Mouse (Mus musculus): ENCODE results near the gene Osbpl8.

The Osbpl8 gene

GRCm38 (mm10) chr10:111149761-111150160 is 14.8 kb upstream of the Osbpl8 start:
- DNase-seq (ENCODE audit: low read depth in 1 of 2, low spot score in 2 of 2), result no peak

GRCm38 (mm10) chr10:111155065-111155464 is 9.5 kb upstream of the Osbpl8 start:
- no peak for DNase-seq (ENCODE audit: low read depth in 1 of 2, low spot score in 2 of 2)

DNA sequence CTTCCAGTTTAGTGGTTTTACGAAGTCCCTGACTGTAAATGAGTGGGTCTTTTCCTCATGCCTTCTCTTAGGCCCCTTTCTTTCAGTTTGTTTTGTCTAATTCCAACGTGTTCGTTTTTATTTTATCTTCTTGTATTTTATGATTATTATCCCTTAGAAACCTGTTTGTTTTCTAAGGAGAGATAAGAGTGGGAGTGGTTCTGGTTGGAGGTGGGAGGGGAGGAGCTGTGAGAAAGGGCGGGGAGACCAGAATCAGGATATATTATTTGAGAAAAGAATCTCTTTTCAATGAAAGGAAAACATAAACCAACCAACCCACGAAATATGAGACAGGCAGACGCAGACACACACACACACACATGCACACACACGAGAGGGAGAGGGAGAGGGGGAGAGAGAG is 9.0 kb upstream of the Osbpl8 start:
- no peak for DNase-seq (ENCODE audit: low read depth in 1 of 2, low spot score in 2 of 2)

DNA sequence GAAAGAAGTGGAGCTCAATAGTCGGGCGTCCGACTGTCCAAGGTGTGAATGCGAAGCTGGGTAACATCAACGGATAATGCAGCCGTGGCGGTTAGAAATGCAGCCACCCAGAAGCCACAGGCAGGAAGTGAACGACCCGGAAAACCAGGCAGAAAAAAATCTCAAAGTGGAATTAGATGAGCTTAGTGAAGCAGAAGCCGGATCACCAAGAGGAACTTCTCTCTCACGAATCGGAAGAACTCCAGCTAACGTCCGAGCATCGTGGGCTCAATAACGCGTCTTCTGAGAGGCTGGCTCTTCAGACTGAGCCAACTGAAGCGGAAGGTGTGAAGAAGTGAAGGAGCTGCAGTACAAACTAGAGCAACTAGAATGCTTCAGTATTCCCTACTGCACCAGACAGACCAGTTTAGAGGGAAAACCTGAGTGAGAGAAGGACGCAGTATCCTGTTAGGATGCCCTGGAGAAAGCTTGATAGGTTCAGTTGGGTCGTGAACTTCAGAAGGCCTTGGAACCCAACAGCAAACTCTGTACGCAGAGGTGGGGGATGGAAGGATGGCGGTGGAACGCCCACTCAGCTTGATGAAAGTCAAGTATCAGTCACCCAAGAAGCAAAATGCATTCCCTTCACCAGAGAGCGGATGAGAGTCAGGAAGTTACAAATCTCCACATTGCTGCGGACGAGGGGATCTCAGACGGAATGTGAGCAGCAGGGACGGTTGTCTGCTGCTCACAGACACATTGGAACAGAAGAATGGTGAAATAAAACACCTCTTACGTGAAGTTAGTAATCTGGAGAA is 8.0 kb upstream of the Osbpl8 start:
- no peak for DNase-seq (ENCODE audit: low read depth in 1 of 2, low spot score in 2 of 2)

- DNase-seq (ENCODE audit: low read depth in 1 of 2, low spot score in 2 of 2), result no peak
Measured at GRCm38 (mm10) chr10:111157241-111157659, 7.3 kb upstream of the Osbpl8 start.

DNA sequence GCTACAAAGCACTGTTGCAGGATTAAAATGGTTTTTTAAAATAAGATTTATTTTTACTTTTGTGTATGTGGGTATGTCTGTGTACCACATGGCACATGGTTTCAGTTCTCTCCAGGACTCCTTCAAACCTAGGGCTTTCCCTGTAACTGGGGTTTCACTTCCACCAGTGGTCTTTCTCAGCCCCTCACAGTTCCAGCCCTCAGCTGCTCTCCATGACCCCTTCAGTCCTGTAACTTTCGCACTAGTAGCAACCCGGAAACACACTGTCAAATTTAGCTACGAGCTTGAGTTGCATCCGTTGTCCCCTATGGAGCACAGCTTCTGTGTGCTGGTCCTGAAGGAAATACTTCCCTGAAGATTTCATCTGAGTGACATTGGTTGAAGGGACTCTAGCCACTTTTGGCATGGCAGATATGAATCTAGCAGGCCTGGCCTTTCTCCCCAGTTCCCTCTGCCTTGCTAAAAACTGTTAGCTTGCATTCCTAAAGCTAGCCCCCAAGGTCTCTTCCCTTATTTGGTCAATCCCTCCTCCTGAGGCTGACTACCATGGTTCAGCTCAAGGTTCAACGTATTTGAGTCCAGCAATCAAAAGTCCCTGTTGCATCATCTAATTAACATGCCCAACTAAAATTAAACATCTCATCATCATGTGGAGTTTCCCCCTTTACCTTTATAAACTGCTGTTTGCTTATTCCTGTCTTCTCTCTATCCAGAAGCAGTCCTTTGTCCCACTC is 4.6 kb upstream of the Osbpl8 start:
- peak; percentile 25 to 30 for DNase-seq (ENCODE audit: low read depth in 1 of 2, low spot score in 2 of 2)

GRCm38 (mm10) chr10:111160540-111160939 is 4.0 kb upstream of the Osbpl8 start:
- DNase-seq (ENCODE audit: low read depth in 1 of 2, low spot score in 2 of 2), result no peak

- DNase-seq (ENCODE audit: low read depth in 1 of 2, low spot score in 2 of 2), result no peak
Measured at GRCm38 (mm10) chr10:111161373-111161772, 3.2 kb upstream of the Osbpl8 start.

GRCm38 (mm10) chr10:111163025-111163424 is 1.5 kb upstream of the Osbpl8 start:
- no peak for DNase-seq (ENCODE audit: low read depth in 1 of 2, low spot score in 2 of 2)

GRCm38 (mm10) chr10:111163601-111164240 is 831 bp upstream of the Osbpl8 start:
- DNase-seq (ENCODE audit: low read depth in 1 of 2, low spot score in 2 of 2), result no peak

DNA sequence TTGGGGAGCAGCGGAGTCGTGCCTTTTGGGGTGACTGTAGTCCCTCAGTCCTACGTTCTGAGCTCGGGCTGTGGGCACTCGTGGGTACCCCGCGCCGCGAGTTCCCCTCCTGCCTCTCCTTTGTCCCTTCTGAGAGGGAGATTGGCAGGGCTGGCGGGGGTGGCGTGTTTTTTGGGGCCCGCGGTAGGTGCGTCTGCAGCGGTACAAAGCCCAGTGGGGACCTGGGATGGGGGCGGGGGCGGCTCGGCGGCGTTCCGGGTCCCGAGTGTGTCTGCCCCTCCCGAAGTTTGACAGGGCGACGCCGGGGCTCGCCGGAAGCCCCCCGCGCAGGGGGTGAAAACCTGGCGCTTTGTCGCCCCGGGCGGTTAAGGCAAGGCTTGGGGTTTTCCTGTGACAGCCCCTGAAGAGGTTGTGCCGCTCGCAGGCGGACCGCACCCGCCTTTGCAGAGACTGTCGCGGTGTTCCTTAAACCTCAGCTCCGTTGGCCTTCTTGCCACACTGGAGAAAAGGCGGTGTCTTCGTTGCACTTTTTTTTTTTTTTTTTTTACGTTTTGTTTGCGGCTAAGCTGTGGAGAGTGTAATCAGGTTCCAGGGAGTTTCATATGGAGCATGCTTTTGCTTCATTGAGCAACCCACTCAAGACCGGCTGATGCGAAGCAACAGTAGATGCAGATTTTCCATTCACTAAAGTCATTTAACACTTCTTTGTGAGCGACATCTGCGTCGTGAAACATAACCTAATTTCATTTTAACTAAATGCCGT is 848 bp downstream of the Osbpl8 start:
- peak; percentile 54 to 71 for DNase-seq (ENCODE audit: low read depth in 1 of 2, low spot score in 2 of 2)

GRCm38 (mm10) chr10:111166057-111166841 is 1.7 kb downstream of the Osbpl8 start:
- no peak for DNase-seq (ENCODE audit: low read depth in 1 of 2, low spot score in 2 of 2)

- DNase-seq (ENCODE audit: low read depth in 1 of 2, low spot score in 2 of 2), result no peak
Measured at GRCm38 (mm10) chr10:111167444-111167843, 2.9 kb downstream of the Osbpl8 start.

GRCm38 (mm10) chr10:111168305-111168704 is 3.8 kb downstream of the Osbpl8 start:
- DNase-seq (ENCODE audit: low read depth in 1 of 2, low spot score in 2 of 2), result no peak

DNA sequence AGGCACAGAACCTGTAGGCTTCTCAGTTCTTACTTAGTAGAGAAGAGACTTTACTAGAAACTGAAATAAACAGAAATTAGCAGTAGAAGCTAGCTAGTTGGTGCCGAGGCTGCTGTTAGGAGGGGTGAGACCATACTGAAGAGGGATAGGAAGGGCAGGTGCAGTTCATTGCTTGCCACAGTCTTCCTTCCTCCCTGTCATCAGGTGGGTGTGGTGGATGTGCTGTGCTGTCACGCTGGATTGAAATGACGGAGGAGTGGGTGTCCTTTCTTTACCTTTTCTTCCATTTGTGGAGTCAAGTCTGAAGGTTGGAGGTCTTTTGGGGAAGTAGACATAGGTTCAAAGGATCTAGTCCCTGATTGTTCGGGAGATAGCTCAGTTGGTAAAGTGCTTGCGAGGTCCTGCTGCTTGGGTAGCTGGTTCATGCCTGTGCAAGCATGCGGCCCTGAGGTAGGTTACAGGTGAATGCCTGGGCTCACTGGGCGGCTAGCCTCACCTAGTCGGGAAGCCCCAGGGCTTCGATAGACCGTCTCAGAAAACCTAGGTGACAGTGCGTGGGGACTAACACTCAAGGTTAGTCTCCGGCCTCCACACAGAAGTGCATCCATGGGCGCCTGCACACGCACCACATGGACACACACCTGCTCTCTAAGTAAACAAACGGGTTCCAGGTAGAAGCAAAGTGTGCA is 6.8 kb downstream of the Osbpl8 start:
- no peak for DNase-seq (ENCODE audit: low read depth in 1 of 2, low spot score in 2 of 2)

DNA sequence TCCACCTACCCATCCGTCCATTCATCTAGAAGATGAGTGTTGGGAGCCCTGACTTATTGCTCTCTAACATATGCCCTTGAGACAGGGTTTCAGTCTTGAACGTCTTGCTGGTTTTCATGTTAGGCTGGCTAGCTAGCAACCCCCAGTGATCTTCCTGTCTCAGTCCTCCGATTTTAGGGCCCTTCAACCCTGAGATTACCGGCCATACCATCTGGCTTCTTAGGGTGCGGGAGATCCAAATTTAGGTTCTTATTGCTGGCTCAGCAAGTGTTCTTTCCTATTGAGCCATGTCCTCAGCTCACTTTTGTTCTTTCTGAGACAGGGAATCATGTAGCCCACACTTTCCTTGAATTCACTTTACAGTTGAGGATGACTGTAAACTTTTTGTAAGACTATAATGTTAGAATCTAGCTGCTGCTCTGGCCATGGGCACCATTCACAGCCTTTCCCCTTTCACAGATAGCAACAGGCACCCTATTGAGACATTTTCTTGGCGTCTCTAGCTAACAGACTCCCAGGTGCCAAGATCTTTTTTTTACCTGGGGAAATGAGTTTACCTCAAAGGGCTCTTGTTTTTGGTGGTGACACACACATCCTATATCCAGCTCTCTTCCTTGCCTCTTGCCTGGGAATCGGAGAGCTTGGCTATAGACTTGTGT is 9.2 kb downstream of the Osbpl8 start:
- no peak for DNase-seq (ENCODE audit: low read depth in 1 of 2, low spot score in 2 of 2)

- DNase-seq (ENCODE audit: low read depth in 1 of 2, low spot score in 2 of 2), result no peak
Measured at GRCm38 (mm10) chr10:111177336-111177735, 12.8 kb downstream of the Osbpl8 start.

DNA sequence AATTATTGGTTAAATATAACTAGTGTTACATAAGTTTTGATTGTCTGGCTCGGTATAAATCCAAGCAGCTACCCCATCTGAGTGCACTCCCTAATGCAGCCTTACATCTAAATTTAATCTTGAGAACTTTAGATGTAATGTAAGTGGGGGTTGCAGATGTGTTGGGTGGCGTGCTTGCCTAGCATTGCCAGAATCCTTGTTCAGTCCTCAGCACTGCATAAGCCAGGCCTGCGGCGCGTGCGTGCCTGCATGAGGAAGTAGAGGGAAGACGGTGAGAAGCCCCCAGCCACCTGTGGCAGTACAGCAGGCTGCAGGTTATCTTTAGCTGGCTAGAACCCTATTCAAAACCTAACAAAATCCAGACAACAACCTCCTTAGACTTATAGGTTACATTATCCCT is 13.5 kb downstream of the Osbpl8 start:
- DNase-seq (ENCODE audit: low read depth in 1 of 2, low spot score in 2 of 2), result no peak

DNA sequence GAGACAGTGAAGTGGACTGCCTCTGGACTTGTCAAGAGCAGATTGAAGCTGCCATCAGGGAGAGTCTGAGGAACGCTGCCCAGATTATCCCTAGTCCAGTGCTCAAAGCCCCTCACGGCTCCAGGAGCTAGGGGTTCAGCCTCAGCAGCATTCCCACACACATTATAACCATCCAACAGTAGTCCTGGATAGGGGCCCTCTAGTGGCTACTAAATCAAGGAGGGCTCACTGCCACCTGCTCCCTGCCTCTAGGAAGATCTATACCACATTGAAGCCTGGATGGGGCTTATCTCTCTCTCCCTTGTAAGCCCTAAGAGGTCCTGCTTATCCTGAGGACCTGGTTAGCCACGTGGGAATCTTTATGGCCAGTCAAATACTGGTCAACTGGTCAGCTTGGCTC is 16.1 kb downstream of the Osbpl8 start:
- no peak for DNase-seq (ENCODE audit: low read depth in 1 of 2, low spot score in 2 of 2)
